Mouse (Mus musculus) embryonic fibroblast, embryonic 13.5 days (primary cell): ENCODE results near the gene Fam53b.

Source experiments
- CTCF ChIP-seq: IDR thresholded peaks from 2 replicates; pipeline ENCODE4 v1.5.1; 2011; ENCODE audit warnings: mild to moderate bottlenecking, control low read depth, low read length, moderate library complexity, borderline replicate concordance; ENCODE audit not compliant: insufficient read depth
- POLR2A ChIP-seq: IDR thresholded peaks from 2 replicates; pipeline ENCODE4 v1.6.1; 2011; ENCODE audit warnings: low read depth, mild to moderate bottlenecking, control low read depth, low read length, moderate library complexity

DNA sequence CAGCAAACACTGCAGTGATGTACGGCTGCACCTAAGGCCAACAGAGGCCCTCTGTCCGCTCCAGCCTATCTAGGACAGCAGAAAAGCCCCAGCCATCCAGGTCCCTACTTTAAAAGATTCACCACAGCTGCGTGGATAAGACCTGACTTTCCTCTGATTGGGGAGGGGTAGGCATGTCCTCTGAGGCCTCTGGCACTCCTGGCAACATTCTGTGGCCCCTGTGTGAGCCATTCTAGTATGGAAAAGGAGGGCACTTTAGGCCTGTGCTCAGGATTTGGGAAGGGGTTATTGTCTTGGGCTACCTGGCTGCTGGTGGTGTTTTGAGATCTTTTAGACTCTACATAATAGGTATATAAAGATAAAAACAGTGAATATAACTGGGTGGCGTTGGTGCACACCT, 147.2 kb downstream of the Fam53b start:
- TF ChIP-seq CTCF (no peak), POLR2A (no peak)
